Mouse (Mus musculus) heart, postnatal 10 days (tissue): ENCODE data around the gene Hist1h3g. TPM values are rescaled to one million over a fixed set of nuclear protein-coding genes. Genes with fewer than 3 reads are reported as not detected.

Source experiments
- DNase-seq, 2 experiments: peaks; one replicate each; pipeline ENCODE4 v3.0.0; 2021
- intact Hi-C: fragments of 180-260 bp; cut with DNase I; formaldehyde crosslinking; loops from one replicate; pipeline ENCODE4 v1.15.1; 2025
- total RNA-seq, 2 experiments: library from RNA; stranded (reverse); gene quantifications; 2 replicates each; pipeline ENCODE4 v1.2.3; 2021

The Hist1h3g gene
- total RNA-seq, 2 experiments from 2014 or later = 45.9 to 66.2 TPM

GRCm38 (mm10) chr13:23513517-23513916, 21.7 kb upstream of the Hist1h3g start:
- no peak for DNase-seq
- intact Hi-C loops = loop anchor here (10.0 kb wide), 1 partner anchor 1569 kb away; the partner anchor contains the start of gene Zfp184

GRCm38 (mm10) chr13:23515281-23515680, 19.9 kb upstream of the Hist1h3g start:
- no peak for DNase-seq
- intact Hi-C loops = loop anchor here (5.0 to 10.0 kb wide), 4 partner anchors 148 to 1803 kb away; partner anchors contain the start of genes Zfp184 and Zfp322a

GRCm38 (mm10) chr13:23515826-23516620, 19.2 kb upstream of the Hist1h3g start:
- no peak for DNase-seq
- intact Hi-C loops = loop anchor here (5.0 to 10.0 kb wide), 4 partner anchors 149 to 1804 kb away; partner anchors contain the start of genes Zfp184 and Zfp322a

GRCm38 (mm10) chr13:23516822-23517602, 18.2 kb upstream of the Hist1h3g start:
- DNase-seq = peak; percentile 79 to 86
- intact Hi-C loops = loop anchor here (1.0 to 10.0 kb wide), 5 partner anchors 67 to 1805 kb away; partner anchors contain the start of genes Zfp184 and Zfp322a

GRCm38 (mm10) chr13:23517603-23518294, 17.5 kb upstream of the Hist1h3g start:
- intact Hi-C loops = loop anchor here (1.0 to 10.0 kb wide), 6 partner anchors 67 to 1805 kb away; partner anchors contain the start of genes Zfp184 and Zfp322a
- peak; percentile 93 to 94 for DNase-seq

- DNase-seq = no peak
- intact Hi-C loops = loop anchor here (2.0 to 10.0 kb wide), 5 partner anchors 71 to 1806 kb away; partner anchors contain the start of genes Zfp184 and Zfp322a
Measured at GRCm38 (mm10) chr13:23518295-23518603, 17.0 kb upstream of the Hist1h3g start.

- DNase-seq = peak; percentile 88 to 90
- intact Hi-C loops = loop anchor here (1.0 to 10.0 kb wide), 7 partner anchors 72 to 1807 kb away; partner anchors contain the start of genes Zfp184 and Zfp322a
Measured at GRCm38 (mm10) chr13:23518885-23519284, 16.3 kb upstream of the Hist1h3g start.

- intact Hi-C loops = loop anchor here (1.0 to 10.0 kb wide), 7 partner anchors 73 to 1807 kb away; partner anchors contain the start of genes Zfp184 and Zfp322a
- peak; percentile 85 to 89 for DNase-seq
Measured at GRCm38 (mm10) chr13:23519416-23519815, 15.8 kb upstream of the Hist1h3g start.

GRCm38 (mm10) chr13:23521703-23522102, 13.5 kb upstream of the Hist1h3g start:
- peak; percentile 85 for DNase-seq
- intact Hi-C loops = no loop called here

- intact Hi-C loops = loop anchor here (1.0 kb wide), 2 partner anchors 92 to 100 kb away; no protein-coding TSS in a partner anchor
- no peak for DNase-seq
Measured at GRCm38 (mm10) chr13:23523976-23524375, 11.2 kb upstream of the Hist1h3g start.

- peak; percentile 74 to 86 for DNase-seq
- intact Hi-C loops = loop anchor here (1.0 kb wide), 2 partner anchors 92 to 100 kb away; no protein-coding TSS in a partner anchor
Measured at GRCm38 (mm10) chr13:23524654-23525053, 10.6 kb upstream of the Hist1h3g start.

- no peak for DNase-seq
- intact Hi-C loops = no loop called here
Measured at GRCm38 (mm10) chr13:23525901-23526300, 9.3 kb upstream of the Hist1h3g start.

- intact Hi-C loops = no loop called here
- peak; percentile 94 to 96 for DNase-seq
Measured at GRCm38 (mm10) chr13:23526312-23526711, 8.9 kb upstream of the Hist1h3g start.

- intact Hi-C loops = no loop called here
- DNase-seq = peak in 1 of 2 experiments; percentile 24
Measured at GRCm38 (mm10) chr13:23529005-23529404, 6.2 kb upstream of the Hist1h3g start.

- DNase-seq = peak in 1 of 2 experiments; percentile 20
- intact Hi-C loops = loop anchor here (5.0 to 10.0 kb wide), 3 partner anchors 53 to 1487 kb away; partner anchors contain the start of genes Hist1h2ag, Hist1h2bb, Hist1h2bj and Hist1h3c
Measured at GRCm38 (mm10) chr13:23529480-23530165, 5.6 kb upstream of the Hist1h3g start.

GRCm38 (mm10) chr13:23530181-23530900, 4.9 kb upstream of the Hist1h3g start:
- DNase-seq = peak; percentile 77 to 83
- intact Hi-C loops = loop anchor here (5.0 to 10.0 kb wide), 3 partner anchors 52 to 1488 kb away; partner anchors contain the start of genes Hist1h2ag, Hist1h2bb, Hist1h2bj and Hist1h3c

GRCm38 (mm10) chr13:23530901-23531875, 4.0 kb upstream of the Hist1h3g start, which contains the start of gene Hist1h4h:
Gene Hist1h4h, plus strand, starts transcription at chr13:23531050.
- intact Hi-C loops = loop anchor here (5.0 to 10.0 kb wide), 3 partner anchors 51 to 1489 kb away; partner anchors contain the start of genes Hist1h2ag, Hist1h2bb, Hist1h2bj and Hist1h3c
- DNase-seq = peak; percentile 99
